Mouse (Mus musculus) heart, postnatal 0 days (tissue): Measurements from ENCODE around the gene Tpx2. TPM values are rescaled to one million over a fixed set of nuclear protein-coding genes. Genes with fewer than 3 reads are reported as not detected.

Experiments
- ATAC-seq: fragments of 200-750 bp; cut with Nextera tagmentation; 2 replicates; pipeline ENCODE4 v1.8.0; 2017; ENCODE audit warnings: low read depth, moderate number of reproducible peaks, moderate library complexity; ENCODE audit not compliant: insufficient read depth
- DNase-seq: peaks from one replicate; pipeline ENCODE4 v3.0.0-alpha.2; 2016; ENCODE audit warnings: low spot score
- H3K27ac ChIP-seq: fragments of 300-500 bp; sonication (generic); 2 replicates; pipeline ENCODE4 v1.5.1; 2014; ENCODE audit warnings: low read depth, mild to moderate bottlenecking
- H3K27me3 ChIP-seq: fragments of 300-500 bp; sonication (generic); 2 replicates; pipeline ENCODE4 v1.6.1; 2014; ENCODE audit warnings: low read length, mixed read lengths; ENCODE audit not compliant: control insufficient read depth, insufficient read depth
- H3K36me3 ChIP-seq: fragments of 300-500 bp; sonication (generic); replicated peaks from 2 replicates; pipeline ENCODE4 v1.6.1; 2014; ENCODE audit warnings: low read length, mixed read lengths; ENCODE audit not compliant: control insufficient read depth, insufficient read depth
- H3K4me1 ChIP-seq: fragments of 300-500 bp; sonication (generic); 2 replicates; pipeline ENCODE4 v1.6.1; 2014; ENCODE audit warnings: antibody characterized with exemption; ENCODE audit not compliant: control insufficient read depth, insufficient read depth
- H3K4me2 ChIP-seq: fragments of 300-500 bp; sonication (generic); 2 replicates; pipeline ENCODE4 v1.6.1; 2014; ENCODE audit warnings: low read depth, mild to moderate bottlenecking, low read length, moderate library complexity
- H3K4me3 ChIP-seq: fragments of 300-500 bp; sonication (generic); 2 replicates; pipeline ENCODE4 v1.5.1; 2014; ENCODE audit warnings: low read depth, low read length
- H3K9ac ChIP-seq: fragments of 300-500 bp; sonication (generic); replicated peaks from 2 replicates; pipeline ENCODE4 v1.6.1; 2014; ENCODE audit warnings: low read depth, low read length, mixed read lengths
- H3K9me3 ChIP-seq: fragments of 300-500 bp; sonication (generic); replicated peaks from 2 replicates; pipeline ENCODE4 v1.6.1; 2016; ENCODE audit warnings: low read length; ENCODE audit not compliant: control insufficient read depth
- CTCF ChIP-seq: IDR thresholded peaks from 2 replicates; pipeline ENCODE4 v1.5.1; 2016; ENCODE audit warnings: antibody characterized with exemption, control low read depth, low read depth
- EP300 ChIP-seq: IDR thresholded peaks from 2 replicates; pipeline ENCODE4 v1.6.1; 2016; ENCODE audit warnings: antibody characterized with exemption, low read depth
- WGBS: fragments of 180-500 bp; shearing (Covaris S2); extraction: QIAGEN DNeasy Blood & Tissue Kit; methylation state at CpG from one replicate; pipeline ENCODE4 v1.1.7; 2014; 5-methylcytosine and 5-hydroxymethylcytosine counted together
- polyA plus RNA-seq: library from polyadenylated mRNA; unstranded; fragments of >200 nt; fragmentation: Nextera tagmentation; extraction: Ambion mirVana; gene quantifications from 2 replicates; pipeline ENCODE4 v1.2.1, GENCODE M21; 2015
- total RNA-seq: library from RNA; depleted of rRNA; stranded (reverse); fragments of >200 nt; gene quantifications from 2 replicates; pipeline ENCODE4 v1.2.3, GENCODE M21; 2014; ENCODE audit warnings: low replicate concordance

Gene Tpx2
- total and polyA plus RNA-seq, 2 experiments from 2014 or later = 8.1 to 15.1 TPM

GRCm38 (mm10) chr2:152817596-152818291, 30.0 kb upstream of the Tpx2 start:
- peak overlapping the region; percentile 22 for H3K4me2 ChIP-seq

GRCm38 (mm10) chr2:152818679-152819078, 29.1 kb upstream of the Tpx2 start:
- no peaks in the 10 kb centered on the region for H3K27me3 ChIP-seq
- DNase-seq (no peak), ATAC-seq (no peak)
- H3K9me3 ChIP-seq = no peaks in the 10 kb centered on the region
- peak overlapping the region; percentile 93 for H3K27ac ChIP-seq
- H3K4me1 ChIP-seq = peaks cover 67% of the 10 kb centered on the region
- no peak for TF ChIP-seq CTCF
- peak overlapping the region; percentile 27; the same call in 1 of the 2 replicates for H3K9ac ChIP-seq
- no peaks in the 10 kb centered on the region; the same call in 1 of the 2 replicates for H3K36me3 ChIP-seq
- no peak overlapping the region for H3K4me3 ChIP-seq
- 90% methylated on average over 5 of the region's 5 CpGs for WGBS
- H3K4me2 ChIP-seq = no peak overlapping the region

More at GRCm38 (mm10) chr2:152817596-152818291, 30.0 kb upstream of the Tpx2 start:
- peaks cover 67% of the 10 kb centered on the region for H3K4me1 ChIP-seq
- no peak overlapping the region for H3K4me3 ChIP-seq
- no peaks in the 10 kb centered on the region for H3K27me3 ChIP-seq
- TF ChIP-seq CTCF (no peak), EP300 (0 out of 2 replicates have a peak, but pooled peaks have one; percentile 23)
- H3K36me3 ChIP-seq = no peaks in the 10 kb centered on the region; the same call in 1 of the 2 replicates
- DNase-seq = peak; percentile 48
- H3K9ac ChIP-seq = peak overlapping the region; percentile 43; the same call in 1 of the 2 replicates
- H3K27ac ChIP-seq = peak overlapping the region; percentile 93
- ATAC-seq = no peak
- WGBS = 5% methylated on average over 6 of the region's 6 CpGs
- no peaks in the 10 kb centered on the region for H3K9me3 ChIP-seq

- Histone ChIP-seq H3K4me3 (no peak overlapping the region), H3K36me3 (peaks cover 4% of the 10 kb centered on the region; the same call in 1 of the 2 replicates), H3K9ac (no peak overlapping the region), H3K4me1 (peaks cover 67% of the 10 kb centered on the region), H3K27ac (peak overlapping the region; percentile 93), H3K4me2 (no peak overlapping the region), H3K9me3 (no peaks in the 10 kb centered on the region), H3K27me3 (no peaks in the 10 kb centered on the region)
- DNase-seq (no peak), ATAC-seq (no peak)
- 86% methylated on average over 3 of the region's 3 CpGs for WGBS
- no peak for TF ChIP-seq EP300
- TF ChIP-seq CTCF = no peak
Measured at GRCm38 (mm10) chr2:152819097-152819624, 28.6 kb upstream of the Tpx2 start.

GRCm38 (mm10) chr2:152819926-152820325, 27.8 kb upstream of the Tpx2 start:
- Histone ChIP-seq H3K4me1 (peaks cover 61% of the 10 kb centered on the region), H3K27ac (peak overlapping the region; percentile 93), H3K9me3 (no peaks in the 10 kb centered on the region), H3K36me3 (peaks cover 8% of the 10 kb centered on the region), H3K9ac (peak overlapping the region; percentile 34), H3K4me3 (no peak overlapping the region), H3K27me3 (no peaks in the 10 kb centered on the region), H3K4me2 (0 out of 2 replicates have a peak overlapping the region, but pooled peaks have one; percentile 14)
- DNase-seq = no peak
- 32% methylated on average over 4 of the region's 4 CpGs for WGBS
- TF ChIP-seq EP300 (no peak), CTCF (no peak)
- peak; percentile 22; the same call in 1 of the 2 replicates for ATAC-seq

GRCm38 (mm10) chr2:152820369-152820768, 27.4 kb upstream of the Tpx2 start:
- peak; percentile 89 for DNase-seq
- TF ChIP-seq EP300 = peak; percentile 83; the same call in 1 of the 2 replicates
- TF ChIP-seq CTCF = no peak
- Histone ChIP-seq H3K27me3 (no peaks in the 10 kb centered on the region), H3K4me2 (peak overlapping the region; percentile 31), H3K9ac (peak overlapping the region; percentile 34; the same call in 1 of the 2 replicates), H3K4me3 (no peak overlapping the region), H3K4me1 (peaks cover 57% of the 10 kb centered on the region), H3K27ac (peak overlapping the region; percentile 93), H3K36me3 (peaks cover 12% of the 10 kb centered on the region), H3K9me3 (no peaks in the 10 kb centered on the region)
- 13% methylated on average over 2 of the region's 2 CpGs for WGBS
- ATAC-seq = peak; percentile 85
